Mouse (Mus musculus) C2C12 (cell line): ENCODE data around the gene Tas2r135.

Experiments used
- CTCF ChIP-seq: IDR thresholded peaks from one replicate; pipeline ENCODE4 v1.5.1; 2011; ENCODE audit not compliant: control insufficient read depth, insufficient read depth, insufficient read length
- MAX ChIP-seq: IDR thresholded peaks from one replicate; pipeline ENCODE4 v1.6.1; 2011; ENCODE audit warnings: mild to moderate bottlenecking, control low read depth
- MYOD1 ChIP-seq: IDR thresholded peaks from one replicate; pipeline ENCODE4 v1.6.1; 2011; ENCODE audit warnings: low read depth; ENCODE audit not compliant: control insufficient read depth, insufficient read length
- USF1 ChIP-seq: IDR thresholded peaks from one replicate; pipeline ENCODE4 v1.6.1; 2011; ENCODE audit warnings: low read depth, mild to moderate bottlenecking, control low read depth, moderate library complexity

GRCm38 (mm10) chr6:42398285-42398684 lies 6.9 kb upstream of the Tas2r135 start:
- TF ChIP-seq CTCF (no peak), USF1 (no peak), MAX (no peak), MYOD1 (no peak)
